Mouse (Mus musculus) urinary bladder, adult 2 months (tissue): ENCODE measurements around the gene Rab3a. TPM values are rescaled to one million over a fixed set of nuclear protein-coding genes. Genes with fewer than 3 reads are reported as not detected.
A peak's percentile ranks its signal among the peaks of the same experiment; 100 is the strongest.

Experiments used
- DNase-seq: peaks from one replicate; pipeline ENCODE4 v3.0.0; 2022; ENCODE audit warnings: low spot score
- polyA plus RNA-seq: library from polyadenylated mRNA; depleted of rRNA; stranded (reverse); fragments of >200 nt; gene quantifications from 2 replicates; pipeline ENCODE4 v1.2.3, GENCODE M21; 2012; rRNA removed

Gene Rab3a
- polyA plus RNA-seq: 34.1 and 35.3 TPM in 2 replicates

GRCm38 (mm10) chr8:70754043-70754870 is at the start of gene Rab3a:
TSS of gene Rab3a (plus strand) at chr8:70754679.
- peak; percentile 85 for DNase-seq

GRCm38 (mm10) chr8:70708281-70708680 is 46.2 kb upstream of the Rab3a start:
- no peak for DNase-seq

GRCm38 (mm10) chr8:70709794-70710193 is 44.7 kb upstream of the Rab3a start:
- DNase-seq: no peak

GRCm38 (mm10) chr8:70710296-70710695 is 44.2 kb upstream of the Rab3a start:
- no peak for DNase-seq

- DNase-seq: no peak
These were observed 43.4 kb upstream of the Rab3a start for GRCm38 (mm10) chr8:70711041-70711440.

GRCm38 (mm10) chr8:70713991-70714390 is 40.5 kb upstream of the Rab3a start:
- DNase-seq: no peak

- DNase-seq: peak; percentile 15
These were observed 39.4 kb upstream of the Rab3a start for GRCm38 (mm10) chr8:70715086-70715485.

GRCm38 (mm10) chr8:70716521-70717400 is 37.7 kb upstream of the Rab3a start:
- DNase-seq: peak; percentile 19

- DNase-seq: peak; percentile 47
These were observed 36.2 kb upstream of the Rab3a start, which contains the start of gene Gm3336 for GRCm38 (mm10) chr8:70718297-70718696. TSS of gene Gm3336 (plus strand) at chr8:70718543.

GRCm38 (mm10) chr8:70719796-70720270 is 34.6 kb upstream of the Rab3a start:
- peak; percentile 20 for DNase-seq

GRCm38 (mm10) chr8:70720739-70721138 is 33.7 kb upstream of the Rab3a start:
- peak; percentile 66 for DNase-seq

- DNase-seq: peak; percentile 15
These were observed 32.9 kb upstream of the Rab3a start for GRCm38 (mm10) chr8:70721601-70722000.

GRCm38 (mm10) chr8:70723486-70724210 is 30.8 kb upstream of the Rab3a start, which contains the start of gene Pde4c:
TSS of gene Pde4c (plus strand) at chr8:70723720.
- no peak for DNase-seq

GRCm38 (mm10) chr8:70724216-70724615 is 30.3 kb upstream of the Rab3a start:
- DNase-seq: no peak

GRCm38 (mm10) chr8:70725792-70726447 is 28.6 kb upstream of the Rab3a start:
- no peak for DNase-seq

GRCm38 (mm10) chr8:70726721-70727120 is 27.8 kb upstream of the Rab3a start:
- DNase-seq: no peak

GRCm38 (mm10) chr8:70729808-70730475 is 24.5 kb upstream of the Rab3a start:
- no peak for DNase-seq

- DNase-seq: no peak
These were observed 23.5 kb upstream of the Rab3a start for GRCm38 (mm10) chr8:70730956-70731355.

- no peak for DNase-seq
These were observed 16.8 kb upstream of the Rab3a start for GRCm38 (mm10) chr8:70737705-70738104.

- peak; percentile 12 for DNase-seq
These were observed 16.3 kb upstream of the Rab3a start for GRCm38 (mm10) chr8:70738211-70738610.
